Mouse (Mus musculus) heart, adult 2 months (tissue): ENCODE measurements around the gene Gpr171. TPM values are rescaled to one million over a fixed set of nuclear protein-coding genes. Genes with fewer than 3 reads are reported as not detected.
"Not testable (repeated sequence)": the region's sequence is repeated elsewhere in the genome, so short reads cannot be mapped to it uniquely, and the experiment has no call there.

ENCODE experiments used
- DNase-seq, 2 experiments: peaks; one replicate each; pipeline ENCODE4 v3.0.0; 2021
- H3K27ac ChIP-seq: fragments of 200-600 bp; 2 replicates; pipeline ENCODE4 v1.8.1; 2022
- H3K27me3 ChIP-seq: fragments of 200-500 bp; 2 replicates; pipeline ENCODE4 v1.6.1; 2012; ENCODE audit warnings: mild to moderate bottlenecking, low read length, inconsistent platforms, mixed read lengths; ENCODE audit not compliant: control insufficient read depth, insufficient read depth
- H3K36me3 ChIP-seq: fragments of 200-500 bp; 2 replicates; pipeline ENCODE4 v1.6.1; 2012; ENCODE audit warnings: low read length, inconsistent platforms; ENCODE audit not compliant: control insufficient read depth, insufficient read depth
- H3K4me1 ChIP-seq: fragments of 200-500 bp; 2 replicates; pipeline ENCODE4 v1.6.1; 2011; ENCODE audit warnings: low read length; ENCODE audit not compliant: control insufficient read depth, insufficient read depth
- H3K4me3 ChIP-seq: fragments of 200-600 bp; 2 replicates; pipeline ENCODE4 v1.8.1; 2022
- H3K79me2 ChIP-seq: fragments of 200-500 bp; replicated peaks from 2 replicates; pipeline ENCODE4 v1.6.1; 2012; ENCODE audit warnings: mild to moderate bottlenecking, inconsistent platforms, low read length, moderate library complexity, mixed read lengths; ENCODE audit not compliant: control insufficient read depth, insufficient read depth
- H3K9ac ChIP-seq: fragments of 200-500 bp; 2 replicates; pipeline ENCODE4 v1.6.1; 2012; ENCODE audit warnings: low read depth, mild to moderate bottlenecking, control low read depth, inconsistent platforms, low read length, mixed read lengths
- CTCF ChIP-seq: fragments of 200-600 bp; IDR thresholded peaks from 2 replicates; pipeline ENCODE4 v1.8.1; 2022; ENCODE audit warnings: antibody characterized with exemption, mild to moderate bottlenecking, moderate library complexity
- EP300 ChIP-seq: fragments of 200-500 bp; IDR thresholded peaks from 2 replicates; pipeline ENCODE4 v1.6.1; 2011; ENCODE audit warnings: low read depth, low read length, control low read depth; ENCODE audit not compliant: insufficient read depth
- POLR2A ChIP-seq: fragments of 200-500 bp; IDR thresholded peaks from 2 replicates; pipeline ENCODE4 v1.6.1; 2011; ENCODE audit warnings: mild to moderate bottlenecking, low read depth, low read length, control low read depth; ENCODE audit not compliant: insufficient read depth
- WGBS: fragments of 180-500 bp; shearing (Covaris S2); methylation state at CpG from one replicate; pipeline ENCODE4 v1.1.7; 2018; 5-methylcytosine and 5-hydroxymethylcytosine counted together
- intact Hi-C: fragments of 180-260 bp; cut with DNase I; formaldehyde crosslinking; loops from one replicate; pipeline ENCODE4 v1.15.1; 2025
- polyA plus RNA-seq: library from polyadenylated mRNA; depleted of rRNA; stranded (reverse); fragments of >200 nt; gene quantifications from 2 replicates; pipeline ENCODE4 v1.2.3, GENCODE M21; 2012
- total RNA-seq, 2 experiments: library from RNA; stranded (reverse); gene quantifications; 2 replicates each; pipeline ENCODE4 v1.2.3; 2021

Gpr171 gene
- total and polyA plus RNA-seq, 3 experiments: 0.23 to 0.31 (median 0.30) TPM

- WGBS: 64% methylated on average over 7 of the region's 7 CpGs
- H3K9ac ChIP-seq: no peak overlapping the region
- no peaks in the 10 kb centered on the region for H3K27me3 ChIP-seq
- no peaks in the 10 kb centered on the region for H3K36me3 ChIP-seq
- peak overlapping the region; percentile 49 for H3K27ac ChIP-seq
- H3K4me3 ChIP-seq: no peak overlapping the region
- intact Hi-C loops: loop anchor here (2.0 to 5.0 kb wide), 2 partner anchors 50 to 87 kb away; no protein-coding TSS in a partner anchor
- H3K4me1 ChIP-seq: no peaks in the 10 kb centered on the region
- H3K79me2 ChIP-seq: no peaks in the 10 kb centered on the region
- TF ChIP-seq CTCF (no peak), EP300 (no peak), POLR2A (no peak)
- no peak for DNase-seq
Observed at GRCm38 (mm10) chr3:59121780-59122449, 20.3 kb upstream of the Gpr171 start.

GRCm38 (mm10) chr3:59121067-59121730, 19.6 kb upstream of the Gpr171 start:
- Histone ChIP-seq H3K9ac (no peak overlapping the region), H3K36me3 (no peaks in the 10 kb centered on the region), H3K4me1 (no peaks in the 10 kb centered on the region), H3K27me3 (no peaks in the 10 kb centered on the region), H3K4me3 (no peak overlapping the region), H3K79me2 (no peaks in the 10 kb centered on the region), H3K27ac (peak overlapping the region; percentile 49)
- peak in 1 of 2 experiments; percentile 15 for DNase-seq
- intact Hi-C loops: loop anchor here (2.0 to 5.0 kb wide), 2 partner anchors 51 to 88 kb away; no protein-coding TSS in a partner anchor
- TF ChIP-seq POLR2A (no peak), CTCF (no peak), EP300 (no peak)
- 35% methylated on average over 7 of the region's 7 CpGs for WGBS

DNA sequence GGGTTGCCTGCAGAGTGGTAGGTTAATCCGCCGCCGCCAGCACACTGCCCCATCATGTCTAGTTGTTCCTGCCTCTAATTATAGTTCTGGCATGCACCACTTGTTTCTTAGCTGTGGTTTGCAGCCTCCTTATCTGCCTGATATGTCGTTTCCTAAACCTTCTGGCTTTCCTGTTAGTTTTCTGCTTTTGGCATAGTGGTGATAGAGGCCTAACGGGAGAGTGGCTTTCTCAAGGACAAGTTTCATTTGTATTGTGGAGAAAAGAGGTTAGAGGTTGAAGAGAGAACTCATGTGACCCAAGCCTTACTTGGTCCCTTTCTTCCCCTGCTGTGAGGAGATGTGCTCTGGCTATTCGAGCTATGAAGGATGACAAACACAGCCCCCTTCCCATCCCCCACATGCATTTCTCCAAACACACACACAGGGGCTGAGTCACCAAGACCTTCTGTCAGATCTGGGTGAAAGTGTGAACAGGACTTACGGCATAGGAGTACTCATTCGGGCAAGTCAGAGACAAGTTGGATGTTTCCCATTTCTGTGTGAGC, 12.4 kb upstream of the Gpr171 start:
- TF ChIP-seq POLR2A: no peak
- Histone ChIP-seq H3K27me3 (no peaks in the 10 kb centered on the region), H3K9ac (no peak overlapping the region), H3K27ac (no peak overlapping the region; the same call in 1 of the 2 replicates), H3K79me2 (no peaks in the 10 kb centered on the region), H3K4me1 (peaks cover 5% of the 10 kb centered on the region; the same call in 1 of the 2 replicates), H3K4me3 (no peak overlapping the region), H3K36me3 (no peaks in the 10 kb centered on the region; the same call in none of the 2 replicates)
- DNase-seq: peak in 1 of 2 experiments; percentile 32
- 11% methylated on average over 8 of the region's 8 CpGs for WGBS
- intact Hi-C loops: no loop called here

DNA sequence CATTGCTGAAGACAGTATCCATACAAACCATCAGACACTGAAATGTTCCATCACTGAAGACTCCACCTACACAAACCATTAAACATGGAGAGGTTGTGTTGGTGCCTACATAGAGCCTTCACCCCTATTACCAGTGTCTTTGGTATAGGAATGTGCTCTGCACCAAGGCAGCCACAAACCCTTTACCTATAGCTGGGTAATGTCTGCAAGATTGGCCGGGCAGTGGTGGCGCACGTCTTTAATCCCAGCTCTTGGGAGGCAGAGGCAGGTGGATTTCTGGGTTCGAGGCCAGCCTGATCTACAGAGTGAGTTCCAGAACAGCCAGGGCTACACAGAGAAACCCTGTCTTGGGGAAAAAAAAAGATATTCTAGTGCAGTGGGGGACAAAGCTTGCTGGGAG, 11.7 kb upstream of the Gpr171 start:
- H3K27ac ChIP-seq, DNase-seq, H3K4me3 ChIP-seq, H3K4me1 ChIP-seq, intact Hi-C loops, H3K79me2 ChIP-seq, H3K36me3 ChIP-seq, H3K9ac ChIP-seq, H3K27me3 ChIP-seq: not testable (repeated sequence)
- WGBS: 90% methylated on average over 4 of the region's 4 CpGs

GRCm38 (mm10) chr3:59111944-59112343, 10.3 kb upstream of the Gpr171 start:
- TF ChIP-seq CTCF (no peak), EP300 (no peak), POLR2A (no peak)
- H3K36me3 ChIP-seq: no peaks in the 10 kb centered on the region; the same call in none of the 2 replicates
- intact Hi-C loops: no loop called here
- no peaks in the 10 kb centered on the region for H3K27me3 ChIP-seq
- no peaks in the 10 kb centered on the region for H3K79me2 ChIP-seq
- H3K4me3 ChIP-seq: no peak overlapping the region
- no peak overlapping the region for H3K9ac ChIP-seq
- no peak overlapping the region for H3K27ac ChIP-seq
- no peak for DNase-seq
- 83% methylated on average over 3 of the region's 3 CpGs for WGBS
- peaks cover 5% of the 10 kb centered on the region; the same call in 1 of the 2 replicates for H3K4me1 ChIP-seq

GRCm38 (mm10) chr3:59109834-59110233, 8.2 kb upstream of the Gpr171 start:
- H3K27me3 ChIP-seq, H3K4me1 ChIP-seq, H3K4me3 ChIP-seq, DNase-seq, H3K9ac ChIP-seq, H3K36me3 ChIP-seq, intact Hi-C loops, H3K79me2 ChIP-seq, H3K27ac ChIP-seq: not testable (repeated sequence)
- WGBS: 94% methylated on average over 3 of the region's 3 CpGs
